Mouse (Mus musculus) embryonic fibroblast, embryonic 13.5 days (primary cell): Measurements from ENCODE around the gene Nr5a1. TPM values are rescaled to one million over a fixed set of nuclear protein-coding genes. Genes with fewer than 3 reads are reported as not detected.

Source experiments
- H3K27ac ChIP-seq: 2 replicates; pipeline ENCODE4 v1.5.1; 2012; ENCODE audit warnings: low read length, control low read depth, inconsistent platforms; ENCODE audit not compliant: insufficient read depth
- H3K4me1 ChIP-seq: 2 replicates; pipeline ENCODE4 v1.6.1; 2011; ENCODE audit warnings: low read length; ENCODE audit not compliant: control insufficient read depth, insufficient read depth
- H3K4me3 ChIP-seq: 2 replicates; pipeline ENCODE4 v1.5.1; 2011; ENCODE audit warnings: mild to moderate bottlenecking, control low read depth, low read length; ENCODE audit not compliant: insufficient read depth
- CTCF ChIP-seq: IDR thresholded peaks from 2 replicates; pipeline ENCODE4 v1.5.1; 2011; ENCODE audit warnings: mild to moderate bottlenecking, control low read depth, low read length, moderate library complexity, borderline replicate concordance; ENCODE audit not compliant: insufficient read depth
- POLR2A ChIP-seq: IDR thresholded peaks from 2 replicates; pipeline ENCODE4 v1.6.1; 2011; ENCODE audit warnings: low read depth, mild to moderate bottlenecking, control low read depth, low read length, moderate library complexity
- polyA plus RNA-seq: library from polyadenylated mRNA; stranded (reverse); fragments of >200 nt; gene quantifications from 2 replicates; pipeline ENCODE4 v1.2.4, GENCODE M21; 2011; ENCODE audit warnings: low read depth; ENCODE audit not compliant: missing spikeins, insufficient read length

Gene Nr5a1
- polyA plus RNA-seq, 1 experiment = not detected

- H3K27ac ChIP-seq = no peak overlapping the region
These were observed 7.7 kb downstream of the Nr5a1 start for GRCm38 (mm10) chr2:38706661-38707060.

GRCm38 (mm10) chr2:38705036-38705435, 9.3 kb downstream of the Nr5a1 start:
- Histone ChIP-seq H3K4me1 (no peaks in the 10 kb centered on the region), H3K4me3 (no peak overlapping the region), H3K27ac (no peak overlapping the region)
- TF ChIP-seq POLR2A (no peak), CTCF (no peak)

More at GRCm38 (mm10) chr2:38706661-38707060, 7.7 kb downstream of the Nr5a1 start:
- Histone ChIP-seq H3K4me3 (no peak overlapping the region), H3K4me1 (no peaks in the 10 kb centered on the region)
- no peak for TF ChIP-seq CTCF
- TF ChIP-seq POLR2A = no peak

- TF ChIP-seq CTCF (no peak), POLR2A (no peak)
- H3K4me3 ChIP-seq = no peak overlapping the region
- no peaks in the 10 kb centered on the region for H3K4me1 ChIP-seq
- H3K27ac ChIP-seq = no peak overlapping the region
These were observed 10.0 kb downstream of the Nr5a1 start for GRCm38 (mm10) chr2:38704336-38704735.

GRCm38 (mm10) chr2:38700177-38700576, 14.2 kb downstream of the Nr5a1 start:
- Histone ChIP-seq H3K4me1 (no peaks in the 10 kb centered on the region), H3K27ac (no peak overlapping the region), H3K4me3 (no peak overlapping the region)
- TF ChIP-seq CTCF = no peak
- TF ChIP-seq POLR2A = no peak

GRCm38 (mm10) chr2:38698623-38699022, 15.7 kb downstream of the Nr5a1 start:
- no peaks in the 10 kb centered on the region for H3K4me1 ChIP-seq
- H3K4me3 ChIP-seq = no peak overlapping the region
- no peak for TF ChIP-seq CTCF
- TF ChIP-seq POLR2A = no peak
- no peak overlapping the region for H3K27ac ChIP-seq

GRCm38 (mm10) chr2:38697128-38698120, 16.9 kb downstream of the Nr5a1 start:
- TF ChIP-seq CTCF (no peak), POLR2A (no peak)
- H3K4me1 ChIP-seq = no peaks in the 10 kb centered on the region
- H3K4me3 ChIP-seq = no peak overlapping the region
- no peak overlapping the region for H3K27ac ChIP-seq

- H3K4me1 ChIP-seq = no peaks in the 10 kb centered on the region
- no peak overlapping the region for H3K4me3 ChIP-seq
- H3K27ac ChIP-seq = no peak overlapping the region
- TF ChIP-seq POLR2A = no peak
- TF ChIP-seq CTCF = no peak
These were observed 18.6 kb downstream of the Nr5a1 start for GRCm38 (mm10) chr2:38695770-38696169.

GRCm38 (mm10) chr2:38691542-38691941, 22.8 kb downstream of the Nr5a1 start:
- Histone ChIP-seq H3K27ac (no peak overlapping the region), H3K4me1 (no peaks in the 10 kb centered on the region), H3K4me3 (no peak overlapping the region)
- TF ChIP-seq POLR2A (no peak), CTCF (peak; percentile 73; the same call in 1 of the 2 replicates)

GRCm38 (mm10) chr2:38689881-38690280, 24.5 kb downstream of the Nr5a1 start:
- TF ChIP-seq CTCF = no peak
- no peak for TF ChIP-seq POLR2A
- no peak overlapping the region for H3K4me3 ChIP-seq
- H3K4me1 ChIP-seq = no peaks in the 10 kb centered on the region
- H3K27ac ChIP-seq = no peak overlapping the region
